Mouse (Mus musculus): ENCODE measurements around the gene Gpkow.
A peak's percentile ranks its signal among the peaks of the same experiment; 100 is the strongest.

Gene Gpkow

DNA sequence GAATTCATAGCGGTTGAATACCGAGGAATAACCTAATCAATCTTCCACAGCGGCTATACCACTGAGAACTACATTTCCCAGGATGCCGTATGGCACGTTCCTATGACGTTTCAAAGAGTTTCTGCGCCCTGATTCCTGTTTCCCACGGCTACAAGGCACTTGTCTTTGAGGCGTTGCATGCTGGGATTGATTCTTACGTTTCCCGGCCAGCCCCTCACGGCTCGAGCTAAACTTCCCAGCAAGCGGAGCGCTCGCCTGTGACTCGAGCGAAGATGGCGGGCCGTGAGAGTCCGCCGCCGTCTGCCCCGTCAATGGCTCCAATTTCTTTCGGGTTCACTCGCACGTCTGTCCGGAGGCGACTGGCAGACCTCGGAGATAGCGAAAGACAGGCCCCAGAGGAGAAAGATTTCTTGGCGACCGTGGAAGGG, at the start of gene Gpkow:
Gene Gpkow, plus strand, starts transcription at position 178 of the 428 bp plus-strand sequence.
- peak; percentile 69 for DNase-seq (ENCODE audit: extremely low spot score, low read depth, low spot score)

DNA sequence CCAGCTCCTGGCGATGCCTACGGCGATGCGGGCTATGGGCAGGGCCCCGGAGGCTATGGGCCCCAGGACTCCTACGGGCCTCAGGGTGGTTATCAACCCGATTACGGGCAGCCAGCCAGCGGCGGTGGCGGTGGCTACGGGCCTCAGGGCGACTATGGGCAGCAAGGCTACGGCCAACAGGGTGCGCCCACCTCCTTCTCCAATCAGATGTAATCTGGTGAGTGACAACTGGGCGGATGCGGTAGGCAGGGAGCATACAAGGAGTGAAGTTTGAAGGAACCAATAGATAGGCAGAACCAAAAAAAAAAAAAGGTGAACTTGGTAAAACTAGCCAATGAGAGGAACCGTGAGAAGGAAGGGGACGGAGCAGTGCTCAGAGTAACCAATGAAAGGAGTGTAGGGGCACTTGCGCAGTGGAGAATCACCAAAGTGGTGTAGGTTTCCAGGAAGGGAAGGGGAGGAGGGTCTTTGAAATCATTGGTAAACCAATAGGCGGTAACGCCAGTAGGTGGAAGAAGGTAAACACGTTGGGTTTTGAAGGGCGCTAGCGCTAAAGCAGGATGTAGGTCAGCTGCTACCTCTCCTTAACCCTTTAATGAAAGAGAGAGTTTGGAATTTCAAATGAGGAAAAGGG, 48.1 kb upstream of the Gpkow start:
- DNase-seq (ENCODE audit: extremely low spot score, low read depth, low spot score): peak; percentile 78

- no peak for DNase-seq (ENCODE audit: extremely low spot score, low read depth, low spot score)
Observed at GRCm38 (mm10) chrX:7657221-7657639, 39.7 kb upstream of the Gpkow start, which contains the start of gene Prickle3. Prickle3 (plus strand) TSS chrX:7657260.

DNA sequence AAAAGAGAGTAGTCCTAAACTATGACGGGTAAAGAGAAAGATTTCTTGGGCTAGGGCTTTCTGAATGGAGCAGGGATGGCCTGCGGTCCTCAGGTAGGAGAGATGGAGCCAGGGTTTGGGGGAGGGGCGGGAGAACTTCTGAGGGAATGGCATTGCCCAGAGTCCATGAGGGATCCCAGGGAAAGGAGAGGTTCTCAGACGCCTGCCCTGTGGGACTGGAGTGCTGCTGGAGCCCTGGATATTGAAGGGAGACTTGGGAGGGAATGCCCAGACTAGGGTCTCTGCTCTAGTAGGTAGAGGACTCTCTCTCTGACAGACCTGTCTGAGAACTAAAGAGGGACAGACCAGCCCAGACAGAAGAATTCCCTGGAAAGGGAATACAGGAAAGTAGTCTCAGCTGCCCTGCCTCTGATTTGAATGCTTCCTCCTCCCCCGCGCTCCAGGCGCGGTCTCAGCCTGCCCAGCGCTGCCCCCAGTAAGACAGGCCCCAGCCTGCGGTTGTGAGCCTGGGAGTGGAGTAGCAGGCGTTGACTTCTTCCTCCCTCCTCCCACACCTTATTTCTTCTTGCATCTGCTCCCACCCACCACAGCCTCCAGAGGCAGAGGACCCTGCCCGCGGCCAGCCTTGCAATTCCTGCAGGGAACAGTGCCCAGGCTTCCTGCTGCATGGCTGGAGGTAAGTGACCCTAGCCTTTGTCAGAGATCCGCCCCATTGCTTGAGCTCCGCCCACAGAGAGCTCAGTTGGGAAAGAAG, 38.7 kb upstream of the Gpkow start:
- no peak for DNase-seq (ENCODE audit: extremely low spot score, low read depth, low spot score)

DNA sequence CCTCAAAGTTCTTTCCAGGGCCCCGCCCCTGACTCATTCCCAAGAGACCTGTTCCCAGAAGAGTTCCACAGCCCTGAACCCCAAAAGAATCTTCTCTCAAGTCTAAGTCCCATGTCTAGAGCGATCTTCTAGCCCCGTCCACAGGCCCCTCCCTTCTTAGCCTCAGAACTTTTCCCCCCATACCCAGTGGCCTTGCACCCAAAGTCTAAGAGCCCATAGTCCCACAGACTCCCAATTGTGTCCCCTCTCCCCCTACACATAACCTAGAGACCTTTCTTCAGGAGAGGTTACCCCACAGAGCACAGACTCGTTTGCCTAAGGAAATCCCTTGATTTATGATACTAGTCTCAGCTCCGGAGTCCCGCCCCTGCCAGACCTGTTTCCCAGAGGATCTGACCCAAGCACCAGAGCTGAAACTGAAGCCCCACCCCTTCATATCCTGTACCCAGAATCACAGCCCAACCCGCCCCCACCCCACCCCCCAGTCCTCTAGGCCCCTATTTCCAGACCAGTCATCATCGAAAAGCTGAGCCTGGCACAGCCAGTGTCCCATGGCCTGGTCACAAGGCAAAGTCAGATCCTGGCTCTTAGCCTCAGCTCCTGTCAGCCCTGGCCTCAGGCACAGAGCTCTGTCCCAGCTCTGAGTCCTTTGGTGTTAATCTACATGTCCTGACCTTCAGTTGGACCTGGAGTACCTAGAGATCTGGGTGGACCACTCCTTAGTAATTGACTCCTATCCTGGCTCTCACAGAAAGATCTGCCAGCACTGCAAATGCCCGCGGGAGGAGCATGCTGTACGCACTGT, 37.9 kb upstream of the Gpkow start:
- no peak for DNase-seq (ENCODE audit: extremely low spot score, low read depth, low spot score)

- no peak for DNase-seq (ENCODE audit: extremely low spot score, low read depth, low spot score)
Observed at GRCm38 (mm10) chrX:7661086-7661485, 35.8 kb upstream of the Gpkow start.

DNA sequence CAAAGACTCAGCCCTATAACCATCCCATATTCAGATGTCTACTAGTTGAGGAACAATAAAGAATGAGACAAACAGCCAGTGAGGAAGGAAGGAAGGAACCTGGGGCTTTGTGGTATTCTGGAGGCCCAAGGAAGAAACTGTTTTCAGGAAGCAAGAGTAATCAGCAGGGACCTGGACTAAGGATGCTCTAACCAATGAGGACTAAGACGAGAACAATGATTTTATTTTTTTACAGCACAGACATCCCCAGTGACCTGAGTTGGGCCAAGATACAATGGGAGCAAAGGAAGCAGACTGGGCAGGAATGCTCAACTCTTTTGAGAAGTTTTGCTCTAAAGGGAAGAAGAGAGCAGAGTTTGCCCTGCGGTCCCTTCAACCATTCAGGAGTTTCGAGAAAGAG, 34.0 kb upstream of the Gpkow start:
- no peak for DNase-seq (ENCODE audit: extremely low spot score, low read depth, low spot score)

GRCm38 (mm10) chrX:7664791-7665190, 32.1 kb upstream of the Gpkow start:
- DNase-seq (ENCODE audit: extremely low spot score, low read depth, low spot score): no peak

- DNase-seq (ENCODE audit: extremely low spot score, low read depth, low spot score): no peak
Observed at GRCm38 (mm10) chrX:7665739-7666502, 31.0 kb upstream of the Gpkow start.

DNA sequence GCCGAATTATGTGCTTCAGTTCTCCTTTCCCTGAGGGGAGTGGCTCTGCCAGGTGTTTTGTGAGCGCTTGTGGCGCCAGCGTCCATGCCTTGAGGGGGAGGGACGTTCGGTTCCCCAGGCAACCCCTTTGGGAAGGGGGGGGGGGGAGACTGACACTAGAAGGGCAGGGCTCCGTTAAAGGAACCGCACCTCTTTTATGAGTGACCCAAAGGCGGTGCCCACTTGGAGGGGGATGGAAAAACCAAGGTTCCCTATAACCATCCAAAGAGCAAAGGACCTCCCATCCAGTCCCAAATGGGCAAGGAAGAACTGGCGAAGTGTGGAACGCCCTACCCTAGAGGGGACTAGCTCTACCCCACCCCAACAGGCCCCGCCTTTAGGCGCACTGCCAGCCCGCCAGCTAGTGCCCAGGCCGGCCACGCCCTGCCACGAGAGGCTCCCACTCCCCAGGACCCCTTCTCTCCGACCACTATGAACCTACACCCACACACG, 26.5 kb upstream of the Gpkow start:
- no peak for DNase-seq (ENCODE audit: extremely low spot score, low read depth, low spot score)

DNA sequence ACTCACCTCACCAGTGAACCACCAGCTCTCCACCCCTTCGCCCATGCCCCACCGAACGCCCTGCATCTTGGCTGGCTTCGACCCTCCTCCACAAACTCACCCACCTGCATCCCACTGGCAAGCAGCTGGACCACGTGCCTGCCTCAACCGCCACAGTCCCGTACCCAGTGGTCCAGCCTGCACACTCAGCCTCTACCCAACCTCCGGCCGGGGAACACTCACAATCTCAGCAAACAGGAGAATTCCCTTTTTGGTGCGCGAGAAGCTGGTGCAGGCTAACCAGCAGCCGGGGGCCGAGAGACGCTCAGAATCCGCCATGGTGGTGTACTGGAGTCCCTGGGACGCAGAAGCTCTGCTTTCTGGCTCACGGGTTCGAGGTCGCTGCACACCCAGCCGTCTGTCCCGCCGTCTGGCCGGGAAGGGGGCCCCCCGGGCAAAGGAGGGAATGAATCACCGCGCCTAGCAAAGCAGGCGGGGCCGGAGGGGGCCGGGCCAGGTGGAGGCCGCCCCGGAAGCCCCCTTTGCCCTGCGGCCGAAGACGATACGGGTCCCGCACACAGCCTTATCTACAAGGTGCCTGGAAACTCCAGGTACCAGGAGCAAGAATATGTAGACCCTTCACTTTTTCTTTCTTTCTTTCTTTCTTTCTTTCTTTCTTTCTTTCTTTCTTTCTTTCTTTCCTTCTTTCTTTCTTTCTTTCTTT, 25.9 kb upstream of the Gpkow start, which contains the start of gene Plp2:
Gene Plp2, minus strand, starts transcription at position 470 of the 703 bp plus-strand sequence.
- no peak for DNase-seq (ENCODE audit: extremely low spot score, low read depth, low spot score)

DNA sequence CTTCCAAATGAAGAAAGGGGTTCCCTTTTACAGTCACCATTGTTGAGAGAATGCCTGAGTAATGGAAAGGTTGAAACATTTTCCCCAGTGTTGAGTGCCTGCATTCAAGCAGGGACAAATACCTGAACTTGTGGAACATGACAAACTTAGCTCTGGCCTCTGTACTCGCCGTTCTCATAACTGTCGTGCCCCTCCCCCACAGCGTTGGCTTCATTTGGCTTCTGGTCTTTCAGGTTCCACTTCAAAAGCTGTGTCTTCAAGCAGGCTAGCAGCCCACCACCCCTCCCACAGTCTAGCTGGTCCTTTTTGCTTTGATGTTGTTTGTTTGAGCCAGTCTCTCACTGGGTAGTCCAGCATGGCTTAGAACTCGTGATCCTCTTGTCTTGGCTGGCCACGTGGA, 24.2 kb upstream of the Gpkow start:
- no peak for DNase-seq (ENCODE audit: extremely low spot score, low read depth, low spot score)

DNA sequence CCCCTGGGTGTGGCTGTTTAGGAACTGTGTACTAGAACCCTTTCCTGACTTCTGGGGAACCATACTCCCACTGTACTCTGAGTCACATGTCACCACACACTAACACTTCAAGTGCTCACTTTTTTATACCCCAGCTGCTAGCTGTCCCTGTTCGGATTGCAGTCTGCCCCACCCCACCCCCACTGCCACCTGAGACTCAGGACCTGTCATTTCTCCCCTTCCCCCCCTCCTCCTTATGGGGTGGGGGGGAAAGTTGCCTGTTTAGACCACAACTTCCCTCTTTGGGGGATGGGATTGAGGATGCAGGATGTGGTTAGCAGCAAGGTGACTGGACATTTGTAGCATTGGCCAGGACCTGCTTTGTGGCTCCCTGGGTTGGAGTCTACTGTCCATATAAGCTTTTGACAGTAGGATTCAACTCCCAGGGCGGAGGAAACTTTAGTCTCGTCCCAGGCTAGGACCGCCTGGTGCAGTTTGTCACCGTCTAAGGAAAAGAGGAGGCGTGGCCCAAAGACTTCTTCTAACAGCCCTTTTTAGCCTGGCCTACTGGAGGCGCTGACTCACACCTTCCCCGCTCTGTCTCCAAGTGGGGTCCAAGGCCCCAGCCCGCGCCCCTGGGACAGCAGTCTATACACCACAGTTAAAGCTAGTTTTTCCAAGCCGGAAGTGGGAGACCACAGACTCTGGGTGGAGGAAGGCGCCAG, 23.2 kb upstream of the Gpkow start:
- DNase-seq (ENCODE audit: extremely low spot score, low read depth, low spot score): no peak

- DNase-seq (ENCODE audit: extremely low spot score, low read depth, low spot score): no peak
Observed at GRCm38 (mm10) chrX:7674284-7675000, 22.5 kb upstream of the Gpkow start.

- no peak for DNase-seq (ENCODE audit: extremely low spot score, low read depth, low spot score)
Observed at GRCm38 (mm10) chrX:7675001-7675380, 21.9 kb upstream of the Gpkow start.

DNA sequence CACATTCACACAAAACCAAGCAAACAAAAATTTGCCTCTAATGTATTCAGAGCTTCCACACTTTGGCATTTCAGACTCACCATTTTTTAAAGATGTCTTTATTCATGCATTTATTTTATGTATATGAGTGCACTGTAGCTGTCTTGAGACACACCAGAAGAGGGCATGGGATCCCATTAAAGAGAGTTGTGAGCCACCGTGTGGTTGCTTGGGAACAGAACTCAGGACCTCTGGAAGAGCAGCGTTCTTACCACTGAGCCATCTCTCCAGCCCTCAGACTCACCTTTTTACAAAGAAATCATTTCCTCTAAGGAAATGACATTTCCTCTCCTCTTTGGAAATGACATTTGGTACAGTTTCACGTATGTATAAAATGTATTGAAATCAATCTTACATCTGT, 17.9 kb upstream of the Gpkow start:
- DNase-seq (ENCODE audit: extremely low spot score, low read depth, low spot score): no peak

DNA sequence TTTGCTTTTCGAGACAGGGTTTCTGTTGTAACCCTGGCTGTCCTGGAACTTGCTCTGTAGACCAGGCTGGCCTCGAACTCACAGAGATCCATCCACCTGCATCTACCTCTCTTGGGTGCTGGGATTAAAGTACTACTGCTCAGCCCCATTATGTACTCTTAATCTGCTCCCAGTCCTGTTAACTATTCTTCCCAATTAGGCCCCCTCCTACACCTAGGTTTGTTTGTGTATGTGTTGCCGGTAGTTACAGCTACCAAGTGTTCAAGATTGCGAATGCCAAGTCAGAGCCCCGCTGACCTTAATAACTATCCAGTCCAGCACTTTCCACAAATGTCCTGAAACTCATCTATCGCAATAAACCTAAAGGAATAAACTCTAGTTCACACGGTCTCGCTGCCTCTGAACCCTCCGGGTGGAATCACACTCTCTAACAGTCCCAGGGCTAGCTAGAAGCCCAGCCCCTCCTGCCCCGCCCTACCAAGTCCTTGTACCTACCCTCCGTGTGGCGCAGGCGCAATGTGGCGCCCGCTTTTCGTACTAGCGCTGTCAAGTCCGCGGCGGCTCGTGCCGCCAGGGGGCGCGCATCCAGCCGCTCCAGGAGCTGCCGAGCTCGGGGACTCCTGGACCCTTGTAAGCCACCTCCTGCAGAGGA, 17.4 kb upstream of the Gpkow start:
- DNase-seq (ENCODE audit: extremely low spot score, low read depth, low spot score): peak; percentile 46

DNA sequence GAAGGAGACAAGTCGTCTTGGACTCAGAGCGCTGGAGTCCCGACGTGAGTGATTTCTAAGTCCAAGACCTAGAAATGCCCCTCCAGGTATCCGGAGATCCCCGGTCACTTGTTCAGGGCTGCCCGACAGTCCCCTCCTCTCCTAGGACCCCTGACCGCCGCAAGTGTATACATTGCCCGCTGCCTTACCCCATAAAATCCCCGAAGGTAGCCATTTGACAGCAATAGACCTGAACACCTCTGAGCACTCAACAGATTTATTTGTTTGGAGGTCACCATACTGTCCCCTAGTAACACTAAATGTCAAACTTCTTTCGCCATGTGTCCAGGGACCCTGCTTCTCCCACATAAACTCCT, 16.9 kb upstream of the Gpkow start:
- DNase-seq (ENCODE audit: extremely low spot score, low read depth, low spot score): no peak

All from hindlimb bud, embryonic 11.5 days (tissue).